Mouse (Mus musculus): ENCODE results near the gene Slc11a1. TPM values are rescaled to one million over a fixed set of nuclear protein-coding genes. Genes with fewer than 3 reads are reported as not detected.

Gene Slc11a1
- total RNA-seq (2023) = 100 to 1,000 TPM; 174 to 175 TPM

GRCm38 (mm10) chr1:74374980-74375379 lies at the start of gene Slc11a1:
Gene Slc11a1 (plus strand): TSS chr1:74375195.

GRCm38 (mm10) chr1:74361812-74362211 lies 13.2 kb upstream of the Slc11a1 start, which contains the start of gene Catip:
Gene Catip (plus strand): TSS chr1:74362108.

GRCm38 (mm10) chr1:74390924-74391748 lies 16.1 kb downstream of the Slc11a1 start, which contains the start of gene Ctdsp1:
Gene Ctdsp1 (plus strand): TSS chr1:74391509.

GRCm38 (mm10) chr1:74408589-74409504 lies 33.9 kb downstream of the Slc11a1 start, which contains the start of gene Vil1:
Gene Vil1 (plus strand): TSS chr1:74409376.

Other genes starting within 250 kb of the Slc11a1 start
- 1 to 10 TPM; 3.3 to 4.2 TPM for gene Rufy4, start 249.7 kb upstream of the Slc11a1 start, total RNA-seq (2023)
- gene Cxcr2, start 221.2 kb upstream of the Slc11a1 start, total RNA-seq (2023) = 100 to 1,000 TPM; 328 to 426 TPM
- gene Cxcr1, start 180.6 kb upstream of the Slc11a1 start, total RNA-seq (2023) = under 1 TPM in 1 of 2 experiments, not detected in 1; 0.38 TPM
- gene Arpc2, start 139.1 kb upstream of the Slc11a1 start, total RNA-seq (2023) = 100 to 1,000 TPM; 649 to 657 TPM
- gene Gpbar1, start 96.6 kb upstream of the Slc11a1 start, total RNA-seq (2023) = under 1 TPM in 1 of 2 experiments, not detected in 1; 0.51 TPM
- gene Aamp, start 90.5 kb upstream of the Slc11a1 start, total RNA-seq (2023) = 10 to 100 TPM; 60.2 to 63.7 TPM
- 10 to 100 TPM; 12.1 to 15.6 TPM for gene Pnkd, start 90.3 kb upstream of the Slc11a1 start, total RNA-seq (2023)
- gene Tmbim1, start 69.6 kb upstream of the Slc11a1 start, total RNA-seq (2023) = 10 to 100 TPM; 12.5 to 13.5 TPM
- gene Catip, start 13.1 kb upstream of the Slc11a1 start, total RNA-seq (2023) = not detected
- 100 to 1,000 TPM; 149 to 153 TPM for gene Ctdsp1, start 16.3 kb downstream of the Slc11a1 start, total RNA-seq (2023)
- gene Vil1, start 34.2 kb downstream of the Slc11a1 start, total RNA-seq (2023) = under 1 TPM in 1 of 2 experiments, not detected in 1; 0.13 TPM
- gene Cnot9, start 130.9 kb downstream of the Slc11a1 start, total RNA-seq (2023) = 10 to 100 TPM; 26.2 to 26.8 TPM
- under 1 TPM in 1 of 2 experiments, not detected in 1; 0.20 TPM for gene Plcd4, start 167.7 kb downstream of the Slc11a1 start, total RNA-seq (2023)
- gene Usp37, start 169.1 kb downstream of the Slc11a1 start, total RNA-seq (2023) = 10 to 100 TPM; 17.2 to 19.1 TPM
- gene Zfp142, start 213.1 kb downstream of the Slc11a1 start, total RNA-seq (2023) = 10 to 100 TPM; 18.2 to 24.7 TPM
- 1 to 10 TPM; 7.9 to 8.3 TPM for gene Bcs1l, start 213.1 kb downstream of the Slc11a1 start, total RNA-seq (2023)
- gene Rnf25, start 226.2 kb downstream of the Slc11a1 start, total RNA-seq (2023) = 10 to 100 TPM; 43.7 to 50.1 TPM
- gene Stk36, start 226.2 kb downstream of the Slc11a1 start, total RNA-seq (2023) = 1 to 10 TPM in 1 of 2 experiments, under 1 TPM in 1; 0.64 to 2.1 TPM